Mouse (Mus musculus) MEL (cell line): ENCODE results near the gene Scrt2. TPM values are rescaled to one million over a fixed set of nuclear protein-coding genes. Genes with fewer than 3 reads are reported as not detected.

Source experiments
- DNase-seq: peaks from one replicate; pipeline ENCODE4 v3.0.0; 2011; ENCODE audit warnings: low read depth, low spot score
- H3K27ac ChIP-seq: 2 replicates; pipeline ENCODE4 v1.5.1; 2012; ENCODE audit warnings: low read depth, mild to moderate bottlenecking, control low read depth, low read length, moderate library complexity; ENCODE audit not compliant: control insufficient read depth
- H3K27me3 ChIP-seq, 2 experiments: fragments of 150-350 bp in 1 of 2; sonication (generic) in 1 of 2; 2 replicates each; pipeline ENCODE4 v1.6.1; 2012; ENCODE audit warnings: low read length in 2 of 2, mild to moderate bottlenecking in 2 of 2, improper control_type of control experiment in 1 of 2, moderate library complexity in 1 of 2; ENCODE audit not compliant: insufficient read depth in 2 of 2, control insufficient read depth in 1 of 2
- H3K36me3 ChIP-seq, 2 experiments: 2 replicates each; pipeline ENCODE4 v1.6.1; 2012 to 2014; ENCODE audit warnings: low read length in 2 of 2, improper control_type of control experiment in 1 of 2, inconsistent platforms in 1 of 2, mild to moderate bottlenecking in 1 of 2; ENCODE audit not compliant: insufficient read depth in 2 of 2, control insufficient read depth in 1 of 2
- H3K4me1 ChIP-seq, 2 experiments: fragments of 150-350 bp in 1 of 2; sonication (generic) in 1 of 2; 2 replicates each; pipeline ENCODE4 v1.6.1; 2012; ENCODE audit warnings: low read length in 2 of 2, improper control_type of control experiment in 1 of 2, mild to moderate bottlenecking in 1 of 2; ENCODE audit not compliant: insufficient read depth in 2 of 2, control insufficient read depth in 1 of 2
- H3K4me3 ChIP-seq, 2 experiments: fragments of 150-350 bp in 1 of 2; sonication (generic) in 1 of 2; 2 replicates each; pipeline ENCODE4 v1.5.1; 2012; ENCODE audit warnings: low read depth in 2 of 2, low read length in 2 of 2, mild to moderate bottlenecking in 2 of 2, moderate library complexity in 2 of 2, control low read depth in 1 of 2, improper control_type of control experiment in 1 of 2; ENCODE audit not compliant: control insufficient read depth in 1 of 2, insufficient read depth in 1 of 2
- H3K79me2 ChIP-seq: 2 replicates; pipeline ENCODE4 v1.6.1; 2012; ENCODE audit warnings: mild to moderate bottlenecking, low read length, moderate library complexity; ENCODE audit not compliant: control insufficient read depth, poor library complexity, insufficient read depth
- H3K9ac ChIP-seq: 2 replicates; pipeline ENCODE4 v1.6.1; 2012; ENCODE audit warnings: low read depth, mild to moderate bottlenecking, control low read depth, low read length, moderate library complexity; ENCODE audit not compliant: control insufficient read depth, poor library complexity, severe bottlenecking
- H3K9me3 ChIP-seq: fragments of 150-350 bp; sonication (generic); replicated peaks from 2 replicates; pipeline ENCODE4 v1.6.1; 2012; ENCODE audit warnings: mild to moderate bottlenecking, low read length, improper control_type of control experiment, moderate library complexity; ENCODE audit not compliant: insufficient read depth
- CHD1 ChIP-seq: IDR thresholded peaks from 2 replicates; pipeline ENCODE4 v1.6.1; 2012; ENCODE audit warnings: low read depth, mild to moderate bottlenecking, inconsistent platforms, low read length, improper control_type of control experiment
- CHD2 ChIP-seq: IDR thresholded peaks from 2 replicates; pipeline ENCODE4 v1.6.1; 2011; ENCODE audit warnings: low read length, improper control_type of control experiment
- CTCF ChIP-seq, 3 experiments: IDR thresholded peaks in 2 of 3; conservative IDR thresholded peaks in 1 of 3; 2 replicates each; pipeline ENCODE4 v1.5.1; 2011 to 2012; ENCODE audit warnings: low read length in 3 of 3, low read depth in 2 of 3, mild to moderate bottlenecking in 2 of 3, improper control_type of control experiment in 1 of 3, inconsistent platforms in 1 of 3, mixed read lengths in 1 of 3, moderate library complexity in 1 of 3; ENCODE audit not compliant: control insufficient read depth in 1 of 3, insufficient read depth in 1 of 3, poor library complexity in 1 of 3, severe bottlenecking in 1 of 3
- ELF1 ChIP-seq: IDR thresholded peaks from 2 replicates; pipeline ENCODE4 v1.6.1; 2014; ENCODE audit warnings: low read depth, mild to moderate bottlenecking, inconsistent platforms, low read length, improper control_type of control experiment, moderate library complexity
- GABPA ChIP-seq: IDR thresholded peaks from 2 replicates; pipeline ENCODE4 v1.6.1; 2012; ENCODE audit warnings: low read depth, mild to moderate bottlenecking, inconsistent platforms, low read length, improper control_type of control experiment, moderate library complexity
- GATA1 ChIP-seq: IDR thresholded peaks from 2 replicates; pipeline ENCODE4 v1.6.1; 2011; ENCODE audit warnings: low read depth, low read length, improper control_type of control experiment
- HCFC1 ChIP-seq: IDR thresholded peaks from 2 replicates; pipeline ENCODE4 v1.6.1; 2012; ENCODE audit warnings: low read depth, mild to moderate bottlenecking, inconsistent platforms, low read length, improper control_type of control experiment, moderate library complexity
- KAT2A ChIP-seq: conservative IDR thresholded peaks from 2 replicates; pipeline ENCODE4 v1.6.1; 2012; ENCODE audit warnings: low read depth, low read length, improper control_type of control experiment, inconsistent platforms
- MAFK ChIP-seq: IDR thresholded peaks from 2 replicates; pipeline ENCODE4 v1.6.1; 2011; ENCODE audit warnings: low read depth, mild to moderate bottlenecking, low read length, improper control_type of control experiment, borderline replicate concordance
- MAX ChIP-seq: IDR thresholded peaks from 2 replicates; pipeline ENCODE4 v1.6.1; 2011; ENCODE audit warnings: low read length, improper control_type of control experiment
- MAZ ChIP-seq: IDR thresholded peaks from 2 replicates; pipeline ENCODE4 v1.6.1; 2012; ENCODE audit warnings: low read depth, mild to moderate bottlenecking, inconsistent platforms, low read length, improper control_type of control experiment
- MYC ChIP-seq: IDR thresholded peaks from 2 replicates; pipeline ENCODE4 v1.6.1; 2011; ENCODE audit warnings: low read depth, mild to moderate bottlenecking, low read length, improper control_type of control experiment, moderate library complexity
- RAD21 ChIP-seq: IDR thresholded peaks from 2 replicates; pipeline ENCODE4 v1.6.1; 2011; ENCODE audit warnings: mild to moderate bottlenecking, low read depth, low read length, improper control_type of control experiment
- RCOR1 ChIP-seq: IDR thresholded peaks from 2 replicates; pipeline ENCODE4 v1.6.1; 2012; ENCODE audit warnings: low read depth, mild to moderate bottlenecking, inconsistent platforms, low read length, improper control_type of control experiment
- SIN3A ChIP-seq: IDR thresholded peaks from 2 replicates; pipeline ENCODE4 v1.6.1; 2012; ENCODE audit warnings: low read length, improper control_type of control experiment, inconsistent platforms
- SMC3 ChIP-seq: IDR thresholded peaks from 2 replicates; pipeline ENCODE4 v1.6.1; 2011; ENCODE audit warnings: low read depth, low read length, improper control_type of control experiment
- TAL1 ChIP-seq: IDR thresholded peaks from 2 replicates; pipeline ENCODE4 v1.6.1; 2012; ENCODE audit warnings: mild to moderate bottlenecking, inconsistent platforms, low read length, moderate library complexity, mixed read lengths
- TBP ChIP-seq: IDR thresholded peaks from 2 replicates; pipeline ENCODE4 v1.8.0; 2011; ENCODE audit warnings: low read depth, low read length, improper control_type of control experiment
- UBTF ChIP-seq: IDR thresholded peaks from 2 replicates; pipeline ENCODE4 v1.6.1; 2012; ENCODE audit warnings: low read depth, mild to moderate bottlenecking, inconsistent platforms, low read length, improper control_type of control experiment, moderate library complexity, borderline replicate concordance; ENCODE audit not compliant: insufficient read depth
- USF1 ChIP-seq: IDR thresholded peaks from 2 replicates; pipeline ENCODE4 v1.6.1; 2014; ENCODE audit warnings: low read depth, mild to moderate bottlenecking, inconsistent platforms, low read length, improper control_type of control experiment, moderate library complexity
- USF2 ChIP-seq, 2 experiments: IDR thresholded peaks; 2 replicates each; pipeline ENCODE4 v1.6.1; 2011 to 2012; ENCODE audit warnings: improper control_type of control experiment in 2 of 2, low read length in 2 of 2, borderline replicate concordance in 1 of 2, inconsistent platforms in 1 of 2, low read depth in 1 of 2, mild to moderate bottlenecking in 1 of 2; ENCODE audit not compliant: insufficient read depth in 1 of 2
- ZKSCAN1 ChIP-seq: IDR thresholded peaks from 2 replicates; pipeline ENCODE4 v1.6.1; 2012; ENCODE audit warnings: low read depth, mild to moderate bottlenecking, inconsistent platforms, low read length, improper control_type of control experiment, moderate library complexity
- ZMIZ1 ChIP-seq: IDR thresholded peaks from 2 replicates; pipeline ENCODE4 v1.6.1; 2012; ENCODE audit warnings: low read depth, mild to moderate bottlenecking, inconsistent platforms, low read length, improper control_type of control experiment, moderate library complexity
- ZNF384 ChIP-seq: IDR thresholded peaks from 2 replicates; pipeline ENCODE4 v1.6.1; 2012; ENCODE audit warnings: low read depth, mild to moderate bottlenecking, inconsistent platforms, low read length, improper control_type of control experiment
- polyA plus RNA-seq, 2 experiments: library from polyadenylated mRNA; stranded (reverse) in 1 of 2; unstranded in 1 of 2; fragments of >175 nt in 1 of 2; fragments of >200 nt in 1 of 2; gene quantifications; 2 replicates each; pipeline versions ENCODE4 v1.2.1 to v1.2.4; 2012; ENCODE audit warnings: low replicate concordance in 2 of 2, low read depth in 1 of 2; ENCODE audit not compliant: insufficient read length in 2 of 2, insufficient read depth in 1 of 2, missing spikeins in 1 of 2
- total RNA-seq: library from RNA; depleted of rRNA; stranded (reverse); fragments of 300-350 nt; gene quantifications from 2 replicates; pipeline ENCODE4 v1.2.3, GENCODE M21; 2012; rRNA removed

Gene Scrt2
- total RNA-seq (not detected in 2 replicates), polyA plus RNA-seq (not detected)

DNA sequence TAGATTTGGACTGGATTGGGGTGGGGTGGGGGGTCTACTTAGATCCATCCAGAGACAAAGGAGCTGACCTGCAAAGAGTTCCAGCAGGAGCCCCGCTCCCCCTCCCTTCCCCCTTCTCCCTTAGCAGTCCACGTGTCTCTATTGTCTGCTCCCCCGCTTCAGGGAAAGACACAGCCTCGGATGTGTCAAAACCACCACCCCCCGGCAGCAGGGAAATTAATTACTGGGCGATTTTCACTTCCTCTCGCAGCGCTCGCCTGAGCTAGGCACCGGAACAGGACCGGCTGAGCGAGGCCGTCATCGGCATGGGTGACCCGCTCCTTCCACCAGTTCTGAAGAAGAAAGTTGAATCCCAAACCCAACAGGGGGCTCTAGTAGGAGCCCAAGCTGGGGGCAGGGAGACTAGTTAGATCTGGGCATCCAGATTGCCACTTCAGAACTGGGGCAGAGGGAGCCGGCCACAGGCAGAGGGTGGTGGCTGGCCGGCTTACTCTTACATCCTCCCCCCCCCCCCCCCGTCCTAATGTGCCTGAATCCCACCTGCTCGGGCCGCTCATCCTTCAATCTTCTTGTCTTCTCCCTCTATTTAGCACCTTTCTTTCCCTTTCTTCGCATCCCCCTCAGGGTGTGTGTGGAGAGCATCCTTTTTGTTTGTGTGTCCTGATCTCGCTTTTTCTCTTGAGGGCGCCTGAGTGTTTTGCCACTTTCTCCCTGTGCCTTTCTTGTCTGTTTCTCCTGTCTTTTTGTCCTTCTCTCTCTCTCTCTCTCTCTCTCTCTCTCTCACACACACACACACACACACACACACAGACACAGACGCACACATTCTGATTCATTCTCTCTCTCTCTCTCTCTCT is at the start of gene Scrt2:
Gene Scrt2, plus strand, starts transcription at position 845 of the 857 bp plus-strand sequence.
- no peak within 1 kb of the TSS for H3K4me3 ChIP-seq

DNA sequence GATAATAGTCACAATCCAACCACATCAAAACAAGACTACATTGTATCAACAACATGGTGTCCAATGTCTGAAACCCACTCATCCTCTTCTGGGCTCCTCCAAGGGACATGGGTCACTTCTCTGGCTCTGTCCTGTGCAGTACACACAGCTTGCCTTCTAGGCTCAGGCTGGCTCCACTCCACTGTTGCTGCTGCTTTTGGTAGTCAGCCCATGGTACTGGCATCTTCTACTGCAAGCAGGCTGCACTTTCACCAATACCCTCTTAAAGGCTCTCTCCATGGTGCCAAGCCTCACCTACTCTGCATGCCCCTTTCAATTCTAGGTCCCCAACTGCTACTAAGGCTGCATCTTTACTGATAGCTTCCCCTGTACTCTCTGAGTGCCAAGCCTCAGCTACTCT is 41.2 kb upstream of the Scrt2 start:
- Histone ChIP-seq H3K4me3 (no peak overlapping the region), H3K9ac (no peak overlapping the region), H3K4me1 (no peaks in the 10 kb centered on the region), H3K27me3 (peaks cover 3 to 10% of the 10 kb centered on the region in 2 experiments), H3K36me3 (no peaks in the 10 kb centered on the region), H3K9me3 (no peaks in the 10 kb centered on the region), H3K79me2 (no peaks in the 10 kb centered on the region), H3K27ac (no peak overlapping the region)
- TF ChIP-seq SIN3A (no peak), ZNF384 (no peak), UBTF (no peak), CHD2 (no peak), ZKSCAN1 (no peak), GATA1 (no peak), ELF1 (no peak), RCOR1 (no peak), HCFC1 (no peak), CTCF (IDR thresholded peaks at IDR 0.05 in 2 of 3, conservative IDR thresholded peaks at IDR 0.05 in 1 of 3; ENCODE audit: control insufficient read depth in 1 of 3, insufficient read depth in 1 of 3, low read depth in 2 of 3, low read length in 3 of 3, poor library complexity in 1 of 3, severe bottlenecking in 1 of 3) (no peak), USF1 (no peak), MAX (no peak), SMC3 (no peak), GABPA (no peak), TAL1 (no peak), USF2 (IDR thresholded peaks at IDR 0.05; ENCODE audit: borderline replicate concordance in 1 of 2, insufficient read depth in 1 of 2, low read depth in 1 of 2, low read length in 2 of 2) (no peak), RAD21 (no peak), ZMIZ1 (no peak)
- DNase-seq, result no peak

More for the DNA sequence above, at the start of gene Scrt2:
- Histone ChIP-seq H3K79me2 (no peaks in the 10 kb centered on the region), H3K4me1 (peaks cover 0 to 9% of the 10 kb centered on the region in 2 experiments; a peak in 1 of 4 replicates), H3K9me3 (no peaks in the 10 kb centered on the region), H3K27me3 (peaks cover 2 to 8% of the 10 kb centered on the region in 2 experiments; a peak in 3 of 4 replicates), H3K27ac (no peak within 1 kb of the TSS), H3K36me3 (peaks cover 0 to 3% of the 10 kb centered on the region in 2 experiments; a peak in 2 of 4 replicates), H3K9ac (no peak within 1 kb of the TSS)
- TF ChIP-seq MAFK (no peak), KAT2A (no peak), MYC (no peak), SIN3A (no peak), MAZ (no peak), ZKSCAN1 (no peak), TAL1 (no peak), CHD1 (no peak), CTCF (IDR thresholded peaks at IDR 0.05 in 2 of 3, conservative IDR thresholded peaks at IDR 0.05 in 1 of 3; ENCODE audit: control insufficient read depth in 1 of 3, insufficient read depth in 1 of 3, low read depth in 2 of 3, low read length in 3 of 3, poor library complexity in 1 of 3, severe bottlenecking in 1 of 3) (no peak), USF1 (no peak), TBP (no peak)
- DNase-seq, result no peak
